Mouse (Mus musculus): Measurements from ENCODE around the gene Trem1.
A peak's percentile ranks its signal among the peaks of the same experiment; 100 is the strongest.

Gene Trem1

DNA sequence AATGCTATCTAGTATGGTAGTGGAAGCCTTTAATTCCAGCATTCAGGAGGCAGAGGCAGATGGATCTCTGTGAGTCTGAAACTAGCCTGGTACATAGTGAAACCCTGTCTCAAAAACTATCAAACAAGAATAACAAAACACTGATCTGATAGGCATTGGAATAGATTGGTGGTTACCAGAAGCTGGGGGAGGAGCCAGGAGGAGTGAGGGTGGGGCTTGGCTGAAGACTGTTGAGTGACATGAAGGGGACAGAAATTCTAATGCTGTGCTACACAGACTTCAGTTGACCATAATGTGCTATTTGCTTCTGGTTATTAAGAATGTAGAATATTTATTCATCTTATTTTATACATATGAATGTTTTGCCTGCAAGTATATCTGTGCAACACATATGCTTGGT is 35.7 kb downstream of the Trem1 start:
- DNase-seq (ENCODE audit: low spot score) = no peak

- DNase-seq (ENCODE audit: low spot score) = no peak
Measured at GRCm38 (mm10) chr17:48269833-48270232, 37.3 kb downstream of the Trem1 start.

GRCm38 (mm10) chr17:48272158-48272557 is 39.6 kb downstream of the Trem1 start:
- no peak for DNase-seq (ENCODE audit: low spot score)

DNA sequence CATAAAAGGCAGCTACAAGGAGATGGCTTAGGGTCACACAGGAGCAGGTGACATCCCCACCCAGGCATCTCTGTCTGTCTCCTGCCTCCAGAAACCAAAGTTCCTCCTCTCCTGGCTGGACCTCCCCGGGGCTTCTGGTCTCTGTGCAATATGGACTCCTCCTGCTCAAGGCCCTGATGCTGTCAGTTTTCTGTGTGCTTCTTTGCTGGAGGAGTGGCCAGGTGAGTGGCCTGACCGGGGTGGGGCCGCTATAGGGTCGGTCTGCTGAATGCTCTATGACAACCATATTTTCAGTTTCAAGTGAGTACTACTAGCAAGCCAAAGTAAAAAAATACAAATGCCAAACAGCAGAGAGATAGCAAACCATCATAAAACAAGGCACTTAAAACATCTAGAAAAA is 40.0 kb downstream of the Trem1 start:
- no peak for DNase-seq (ENCODE audit: low spot score)

GRCm38 (mm10) chr17:48274098-48274497 is 41.5 kb downstream of the Trem1 start:
- no peak for DNase-seq (ENCODE audit: low spot score)

DNA sequence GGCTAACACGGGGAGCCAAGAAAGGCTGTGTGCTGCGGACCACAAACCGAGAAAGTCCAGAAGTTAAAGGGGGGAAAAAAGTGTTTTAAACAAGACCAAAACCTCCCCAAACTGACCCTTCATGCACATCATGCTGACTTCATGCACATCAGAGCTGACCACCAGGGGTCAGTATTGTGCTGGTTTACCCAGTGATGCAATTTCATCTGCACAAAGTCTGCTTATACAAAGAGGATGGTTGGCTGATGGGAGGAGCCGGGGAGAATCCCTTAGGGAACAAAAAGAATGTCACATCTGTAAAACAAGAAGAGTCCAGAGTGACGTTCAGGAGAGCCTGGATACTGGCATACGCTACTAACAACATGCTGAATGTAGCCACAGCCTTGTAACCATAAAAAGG is 42.3 kb downstream of the Trem1 start:
- DNase-seq (ENCODE audit: low spot score) = peak; percentile 70

DNA sequence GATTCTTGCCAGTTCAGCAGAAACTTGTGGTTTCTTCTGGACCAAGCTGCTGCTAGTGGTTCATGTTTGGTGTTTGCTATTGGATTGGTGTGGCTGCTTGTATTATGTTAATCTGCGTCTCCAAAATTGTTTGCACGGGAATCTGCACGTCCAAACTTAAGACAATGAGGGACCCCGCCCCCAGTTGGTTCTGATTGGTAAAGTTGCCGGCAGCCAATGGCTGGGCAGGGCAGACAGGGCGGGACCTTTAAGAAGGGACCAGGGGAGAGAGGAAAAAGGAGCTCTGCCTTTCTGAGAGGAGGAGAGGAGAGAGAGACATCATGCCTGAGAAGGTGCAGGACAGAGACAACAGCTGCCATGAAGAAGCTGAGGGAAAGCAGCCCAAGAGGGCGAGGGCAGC is 43.2 kb downstream of the Trem1 start:
- no peak for DNase-seq (ENCODE audit: low spot score)

GRCm38 (mm10) chr17:48278381-48278780 is 45.8 kb downstream of the Trem1 start:
- DNase-seq (ENCODE audit: low spot score) = no peak

DNA sequence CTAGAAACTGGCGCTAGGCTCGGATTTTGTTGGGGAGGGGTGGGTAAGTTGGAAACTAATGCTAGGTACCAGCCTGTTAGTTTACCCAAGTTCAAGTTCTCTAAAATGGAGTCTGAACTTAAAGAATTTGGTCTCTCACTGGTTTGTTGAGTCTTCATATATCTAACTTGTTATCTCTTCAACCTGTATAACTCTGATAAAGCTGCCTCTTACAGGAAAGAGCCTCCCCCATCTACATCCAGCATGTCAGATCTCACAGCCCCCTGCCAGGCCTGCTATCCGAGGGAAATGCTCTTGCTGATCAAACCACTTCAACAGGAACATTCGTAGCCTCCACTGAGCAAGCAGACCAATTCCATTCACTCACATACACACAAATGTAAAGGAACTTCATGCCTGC is 46.4 kb downstream of the Trem1 start:
- no peak for DNase-seq (ENCODE audit: low spot score)

GRCm38 (mm10) chr17:48280943-48281738 is 48.6 kb downstream of the Trem1 start:
- peak; percentile 10 for DNase-seq (ENCODE audit: low spot score)

DNA sequence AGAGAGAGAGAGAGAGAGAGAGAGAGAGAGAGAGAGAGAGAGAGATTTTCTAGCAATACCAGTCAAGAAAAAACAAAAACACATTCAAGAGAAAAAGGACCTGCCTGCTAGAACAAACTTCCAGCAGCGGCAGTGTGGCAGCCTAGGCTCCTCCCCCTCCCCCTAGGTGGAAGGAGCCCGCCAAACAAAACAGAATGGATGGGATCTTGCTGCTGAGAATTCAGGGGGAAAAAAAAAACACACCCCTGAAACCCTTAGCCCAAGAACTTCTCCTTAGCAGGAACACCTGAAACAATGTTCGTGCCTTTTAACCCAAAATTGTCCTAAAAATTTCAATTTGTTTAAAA is 49.1 kb downstream of the Trem1 start:
- no peak for DNase-seq (ENCODE audit: low spot score)

DNA sequence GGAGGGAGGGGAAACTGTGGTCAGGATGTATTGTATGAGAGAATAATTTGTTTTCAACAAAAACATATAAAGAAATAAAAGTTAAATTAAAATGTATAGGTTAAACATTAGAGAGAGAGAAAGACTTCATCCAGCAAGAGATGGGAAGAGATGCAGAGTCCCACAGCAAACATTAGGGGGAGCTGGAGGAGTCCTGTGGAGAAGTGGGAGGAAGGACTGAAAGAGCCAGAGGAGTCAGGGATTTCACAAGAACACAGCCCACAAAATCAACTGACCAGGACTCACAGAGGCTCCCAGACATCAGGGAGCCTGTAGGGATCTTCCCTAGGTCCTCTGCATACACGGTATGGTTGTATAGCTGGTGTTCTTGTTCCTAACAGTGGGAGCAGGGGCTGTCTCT is 54.2 kb downstream of the Trem1 start:
- no peak for DNase-seq (ENCODE audit: low spot score)

- no peak for DNase-seq (ENCODE audit: low spot score)
Measured at GRCm38 (mm10) chr17:48287276-48287675, 54.7 kb downstream of the Trem1 start.

- DNase-seq (ENCODE audit: low spot score) = peak; percentile 23
Measured at GRCm38 (mm10) chr17:48293500-48294194, 61.1 kb downstream of the Trem1 start.
